Mouse (Mus musculus) neural tube, embryonic 11.5 days (tissue): ENCODE data around the gene Fam184b. TPM values are rescaled to one million over a fixed set of nuclear protein-coding genes. Genes with fewer than 3 reads are reported as not detected.

Experiments used
- ATAC-seq: fragments of 200-750 bp; cut with Nextera tagmentation; 2 replicates; pipeline ENCODE4 v1.8.0; 2017; ENCODE audit warnings: moderate number of reproducible peaks, mild to moderate bottlenecking, moderate TSS enrichment, moderate library complexity; ENCODE audit not compliant: insufficient read depth, low FRiP score, low TSS enrichment
- DNase-seq: peaks from one replicate; pipeline ENCODE4 v3.0.0-alpha.2; 2015; ENCODE audit warnings: low spot score
- H3K27ac ChIP-seq: fragments of 300-500 bp; sonication (generic); 2 replicates; pipeline ENCODE4 v1.5.1; 2014; ENCODE audit warnings: low read depth, mild to moderate bottlenecking, low read length
- H3K27me3 ChIP-seq: fragments of 300-500 bp; sonication (generic); 2 replicates; pipeline ENCODE4 v1.6.1; 2014; ENCODE audit warnings: mild to moderate bottlenecking, low read length, mixed read lengths; ENCODE audit not compliant: control insufficient read depth, insufficient read depth
- H3K36me3 ChIP-seq: fragments of 300-500 bp; sonication (generic); 2 replicates; pipeline ENCODE4 v1.6.1; 2014; ENCODE audit warnings: mild to moderate bottlenecking, low read length, moderate library complexity, mixed read lengths; ENCODE audit not compliant: control insufficient read depth, insufficient read depth
- H3K4me1 ChIP-seq: fragments of 300-500 bp; sonication (generic); 2 replicates; pipeline ENCODE4 v1.6.1; 2014; ENCODE audit warnings: low read length, mixed read lengths; ENCODE audit not compliant: control insufficient read depth, insufficient read depth
- H3K4me2 ChIP-seq: fragments of 300-500 bp; sonication (generic); 2 replicates; pipeline ENCODE4 v1.6.1; 2014; ENCODE audit warnings: low read depth, mild to moderate bottlenecking, moderate library complexity
- H3K4me3 ChIP-seq: fragments of 300-500 bp; sonication (generic); 2 replicates; pipeline ENCODE4 v1.5.1; 2014; ENCODE audit warnings: low read depth, low read length
- H3K9ac ChIP-seq: fragments of 300-500 bp; sonication (generic); 2 replicates; pipeline ENCODE4 v1.6.1; 2014; ENCODE audit warnings: mild to moderate bottlenecking, low read length
- H3K9me3 ChIP-seq: fragments of 300-500 bp; sonication (generic); 2 replicates; pipeline ENCODE4 v1.6.1; 2016; ENCODE audit warnings: low read length; ENCODE audit not compliant: control insufficient read depth
- WGBS: fragments of 180-500 bp; shearing (Covaris S2); extraction: QIAGEN DNeasy Blood & Tissue Kit; methylation state at CpG from one replicate; pipeline ENCODE4 v1.1.7; 2014; 5-methylcytosine and 5-hydroxymethylcytosine counted together
- polyA plus RNA-seq: library from polyadenylated mRNA; unstranded; fragments of >200 nt; fragmentation: Nextera tagmentation; extraction: Ambion mirVana; gene quantifications from 2 replicates; pipeline ENCODE4 v1.2.1, GENCODE M21; 2014

The Fam184b gene
- polyA plus RNA-seq, 1 experiment from 2014 or later: 1.3 TPM

DNA sequence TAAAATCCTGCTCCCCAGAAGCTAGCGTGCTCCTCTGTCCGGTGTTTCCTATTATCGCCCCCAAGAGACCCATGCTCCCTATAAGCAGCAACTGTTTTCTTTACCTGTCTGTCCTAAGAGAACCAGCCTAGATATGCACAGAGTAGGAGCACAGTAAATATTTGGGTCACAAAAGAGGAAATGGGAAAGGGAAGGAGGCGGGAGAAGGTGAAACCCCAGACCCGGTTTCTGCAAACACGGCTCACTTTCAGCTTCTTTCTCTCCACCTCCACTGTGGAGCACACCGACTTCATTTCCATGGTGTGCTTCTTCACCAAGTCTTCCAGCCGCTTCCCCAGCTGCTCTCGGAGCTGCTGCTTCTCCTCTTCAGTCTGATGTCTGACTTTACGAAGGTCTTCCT is 59.1 kb downstream of the Fam184b start:
- Histone ChIP-seq H3K4me1 (no peaks in the 10 kb centered on the region), H3K9me3 (no peaks in the 10 kb centered on the region), H3K27ac (no peak overlapping the region), H3K27me3 (no peaks in the 10 kb centered on the region), H3K4me2 (no peak overlapping the region), H3K4me3 (no peak overlapping the region), H3K36me3 (no peaks in the 10 kb centered on the region), H3K9ac (no peak overlapping the region)
- ATAC-seq (no peak), DNase-seq (no peak)
- WGBS: 86% methylated on average over 10 of the region's 10 CpGs

DNA sequence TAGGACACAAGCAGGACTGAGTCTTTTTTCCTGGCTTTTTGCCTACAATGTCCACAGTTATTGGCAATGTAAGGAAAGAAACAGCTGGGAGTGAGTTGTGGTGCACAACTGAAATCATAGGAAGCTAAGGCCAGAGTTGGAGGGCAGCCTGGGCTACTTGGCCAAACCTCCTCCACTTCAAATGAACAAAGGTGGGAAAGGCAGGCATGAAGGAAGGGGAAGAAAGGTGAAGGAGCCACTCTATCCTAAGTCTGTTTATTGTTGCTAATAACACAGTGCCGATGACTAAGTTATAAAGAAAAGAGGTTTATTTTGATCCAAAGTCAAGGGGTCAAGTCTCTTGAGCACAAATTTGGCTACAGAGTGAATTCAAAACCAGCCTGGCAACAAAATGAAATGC is 62.0 kb downstream of the Fam184b start:
- no peak overlapping the region for H3K4me3 ChIP-seq
- 90% methylated on average over 1 of the region's 1 CpGs for WGBS
- H3K27ac ChIP-seq: no peak overlapping the region
- ATAC-seq (no peak), DNase-seq (no peak)
- H3K9ac ChIP-seq: no peak overlapping the region
- H3K4me1 ChIP-seq: peaks cover 6% of the 10 kb centered on the region
- no peak overlapping the region for H3K4me2 ChIP-seq
- no peaks in the 10 kb centered on the region for H3K9me3 ChIP-seq
- no peaks in the 10 kb centered on the region for H3K27me3 ChIP-seq
- H3K36me3 ChIP-seq: no peaks in the 10 kb centered on the region

DNA sequence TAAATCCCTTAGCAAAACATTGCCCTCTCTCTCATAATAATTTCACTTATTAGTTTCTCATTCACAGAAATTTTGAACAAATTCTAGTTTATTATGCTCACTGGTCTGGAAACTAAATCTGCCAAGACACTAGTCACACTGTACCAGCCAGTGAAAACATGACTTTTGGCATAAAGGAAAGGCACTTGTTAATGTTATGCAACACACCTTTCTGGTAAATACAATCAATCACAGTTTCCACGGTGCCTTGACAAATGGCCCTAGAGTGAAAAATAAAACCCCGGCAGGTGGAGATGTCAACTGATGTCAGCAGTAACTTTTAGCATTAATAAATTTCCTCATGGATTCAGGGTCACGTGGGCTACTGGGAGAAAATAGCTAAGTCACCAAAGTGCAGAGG is 62.7 kb downstream of the Fam184b start:
- no peak for ATAC-seq
- 52% methylated on average over 3 of the region's 3 CpGs for WGBS
- H3K27ac ChIP-seq: no peak overlapping the region
- no peak for DNase-seq
- no peak overlapping the region for H3K9ac ChIP-seq
- H3K4me3 ChIP-seq: no peak overlapping the region
- no peaks in the 10 kb centered on the region for H3K9me3 ChIP-seq
- H3K27me3 ChIP-seq: no peaks in the 10 kb centered on the region
- H3K36me3 ChIP-seq: no peaks in the 10 kb centered on the region
- peaks cover 6% of the 10 kb centered on the region for H3K4me1 ChIP-seq
- H3K4me2 ChIP-seq: no peak overlapping the region

DNA sequence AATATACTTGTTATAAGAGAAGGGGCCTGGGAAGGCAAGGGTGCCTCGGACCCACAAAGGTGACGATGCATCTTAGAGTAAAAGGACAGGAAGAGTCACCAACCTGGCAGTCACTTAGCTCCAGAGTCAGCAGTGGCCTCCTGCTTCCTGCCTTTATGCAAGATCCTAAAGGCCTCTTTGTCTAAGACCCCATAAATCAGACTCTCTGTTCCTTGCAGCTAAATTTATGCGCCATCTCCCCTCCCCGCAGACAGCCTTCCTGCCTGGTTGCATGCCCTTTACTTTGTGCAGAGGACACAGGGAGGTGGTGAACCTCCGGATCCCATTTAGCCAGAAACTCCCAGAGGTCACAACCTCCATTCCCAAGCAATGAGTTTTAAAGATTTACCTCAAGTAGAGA is 66.6 kb downstream of the Fam184b start:
- WGBS: 5% methylated on average over 5 of the region's 5 CpGs
- H3K36me3 ChIP-seq: no peaks in the 10 kb centered on the region
- ATAC-seq: peak; percentile 80
- no peak overlapping the region for H3K27ac ChIP-seq
- H3K4me2 ChIP-seq: no peak overlapping the region
- H3K9me3 ChIP-seq: no peaks in the 10 kb centered on the region
- H3K27me3 ChIP-seq: no peaks in the 10 kb centered on the region
- H3K4me1 ChIP-seq: peaks cover 6% of the 10 kb centered on the region
- H3K9ac ChIP-seq: no peak overlapping the region
- DNase-seq: peak; percentile 55
- no peak overlapping the region for H3K4me3 ChIP-seq

DNA sequence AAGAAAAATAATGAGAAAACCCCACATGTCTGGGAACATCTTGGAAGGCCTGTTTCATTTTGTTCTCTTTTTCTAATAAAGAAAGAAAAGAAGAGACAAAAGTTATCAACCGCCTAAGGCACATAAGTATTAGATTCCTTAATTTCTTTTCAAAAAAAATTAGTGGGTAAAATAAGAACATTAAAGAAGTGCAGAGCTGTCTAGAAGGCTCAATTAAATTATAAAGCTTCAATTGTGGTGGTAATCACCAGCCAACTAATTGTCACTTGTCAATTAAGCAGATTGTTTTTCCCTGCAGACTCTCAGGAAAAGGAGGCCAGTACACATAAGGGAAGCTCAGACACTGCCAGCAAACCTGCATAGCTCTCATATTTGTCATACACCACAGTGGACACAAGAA is 73.6 kb downstream of the Fam184b start:
- no peaks in the 10 kb centered on the region for H3K36me3 ChIP-seq
- no peaks in the 10 kb centered on the region for H3K4me1 ChIP-seq
- 95% methylated on average over 1 of the region's 1 CpGs for WGBS
- no peak overlapping the region for H3K4me2 ChIP-seq
- H3K9me3 ChIP-seq: no peaks in the 10 kb centered on the region
- ATAC-seq (no peak), DNase-seq (no peak)
- H3K27ac ChIP-seq: no peak overlapping the region
- no peak overlapping the region for H3K9ac ChIP-seq
- no peak overlapping the region for H3K4me3 ChIP-seq
- no peaks in the 10 kb centered on the region for H3K27me3 ChIP-seq

DNA sequence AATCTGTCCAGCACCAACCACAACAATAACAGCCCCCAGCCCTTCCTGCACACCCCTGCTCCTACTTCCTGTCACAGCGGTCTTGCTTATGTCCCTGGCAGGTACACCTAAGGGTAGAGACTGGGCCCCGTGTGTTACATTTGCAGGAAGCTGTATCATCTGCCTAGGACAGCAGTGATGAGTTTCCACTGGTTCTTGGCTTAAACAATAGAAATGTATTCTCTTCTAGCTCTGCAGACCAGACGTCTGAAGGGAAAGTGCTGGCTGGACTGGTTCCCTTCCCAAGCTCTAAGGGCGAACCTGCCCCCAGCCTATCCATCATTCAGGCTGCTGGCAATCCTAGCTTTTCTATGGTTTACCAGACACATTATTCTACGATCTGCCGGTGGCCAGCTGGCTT is 75.4 kb downstream of the Fam184b start:
- Histone ChIP-seq H3K4me1 (no peaks in the 10 kb centered on the region), H3K36me3 (no peaks in the 10 kb centered on the region), H3K27me3 (no peaks in the 10 kb centered on the region), H3K4me2 (no peak overlapping the region), H3K4me3 (no peak overlapping the region), H3K9me3 (no peaks in the 10 kb centered on the region), H3K9ac (no peak overlapping the region), H3K27ac (no peak overlapping the region)
- ATAC-seq (no peak), DNase-seq (no peak)
- WGBS: 65% methylated on average over 6 of the region's 6 CpGs

DNA sequence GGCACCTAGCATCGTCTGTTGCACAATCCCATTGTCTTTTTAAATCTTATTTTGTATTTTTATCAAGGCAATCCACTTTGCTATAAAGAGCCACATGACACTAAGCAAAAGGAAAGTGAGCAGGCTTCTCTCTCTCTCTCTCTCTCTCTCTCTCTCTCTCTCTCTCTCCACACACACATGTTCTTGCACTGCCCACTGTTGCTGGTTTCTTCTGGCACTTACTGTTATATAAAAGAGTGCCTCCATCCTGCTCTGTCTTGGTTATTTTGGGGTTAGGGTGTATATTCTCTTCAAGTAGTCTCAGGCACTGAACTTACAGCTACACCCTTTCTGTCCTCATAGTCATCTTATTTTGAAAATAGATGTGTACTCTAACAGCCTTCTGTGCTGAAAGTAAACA is 89.8 kb downstream of the Fam184b start:
- ATAC-seq (no peak), DNase-seq (no peak)
- Histone ChIP-seq H3K4me2 (no peak overlapping the region), H3K9me3 (no peaks in the 10 kb centered on the region), H3K4me1 (no peaks in the 10 kb centered on the region), H3K27me3 (no peaks in the 10 kb centered on the region), H3K4me3 (no peak overlapping the region), H3K9ac (no peak overlapping the region), H3K36me3 (no peaks in the 10 kb centered on the region), H3K27ac (no peak overlapping the region)
- WGBS: 86% methylated on average over 1 of the region's 1 CpGs

DNA sequence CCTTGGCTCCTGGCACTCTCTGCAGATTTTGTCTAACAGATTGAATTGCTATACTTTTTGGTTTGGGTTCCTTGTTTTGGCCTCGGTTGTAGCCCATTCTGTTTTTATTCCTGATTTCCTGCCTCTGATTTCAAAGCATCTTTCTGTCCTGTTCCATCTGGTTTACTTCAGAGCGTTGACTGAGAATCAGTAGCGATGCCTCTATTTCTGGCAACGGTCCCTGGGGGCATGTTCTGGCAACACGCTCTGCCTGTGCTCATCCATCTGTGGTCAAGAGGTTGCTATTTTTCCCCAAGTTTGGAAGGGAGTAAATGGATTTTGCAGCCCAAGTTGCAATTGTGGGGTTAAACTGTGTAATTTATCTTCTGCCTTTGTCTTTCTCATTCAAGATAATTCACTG is 96.0 kb downstream of the Fam184b start:
- ATAC-seq (no peak), DNase-seq (no peak)
- WGBS: 55% methylated on average over 5 of the region's 5 CpGs
- H3K36me3 ChIP-seq: no peaks in the 10 kb centered on the region
- no peak overlapping the region for H3K27ac ChIP-seq
- no peak overlapping the region for H3K9ac ChIP-seq
- H3K9me3 ChIP-seq: no peaks in the 10 kb centered on the region
- no peaks in the 10 kb centered on the region for H3K27me3 ChIP-seq
- H3K4me1 ChIP-seq: no peaks in the 10 kb centered on the region
- H3K4me2 ChIP-seq: no peak overlapping the region
- H3K4me3 ChIP-seq: no peak overlapping the region

DNA sequence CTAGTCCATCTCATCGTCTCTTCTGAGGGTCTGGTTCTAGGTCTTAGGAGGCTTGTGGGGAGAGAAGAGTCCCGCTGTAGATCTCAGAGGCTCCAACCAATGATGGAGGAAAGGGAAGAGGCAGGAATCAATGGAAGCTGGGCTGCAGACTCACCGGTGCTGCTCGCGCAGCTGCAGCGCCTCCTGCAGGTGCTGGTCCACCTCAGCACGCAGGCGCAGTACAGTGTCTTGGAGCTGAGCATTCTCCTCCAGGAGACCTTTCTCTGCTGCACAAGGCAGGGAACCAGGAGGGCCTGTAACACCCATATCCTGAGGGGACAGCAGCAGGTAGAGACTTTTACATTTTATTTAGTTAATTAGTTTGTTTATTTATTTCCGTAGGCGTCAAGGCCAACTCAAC is 99.9 kb downstream of the Fam184b start:
- H3K9ac ChIP-seq: no peak overlapping the region
- H3K27me3 ChIP-seq: no peaks in the 10 kb centered on the region
- DNase-seq: peak; percentile 17
- no peak overlapping the region for H3K4me2 ChIP-seq
- no peak overlapping the region for H3K27ac ChIP-seq
- no peaks in the 10 kb centered on the region for H3K4me1 ChIP-seq
- no peak overlapping the region for H3K4me3 ChIP-seq
- no peaks in the 10 kb centered on the region for H3K9me3 ChIP-seq
- H3K36me3 ChIP-seq: no peaks in the 10 kb centered on the region
- ATAC-seq: no peak
- 63% methylated on average over 10 of the region's 10 CpGs for WGBS
